Mouse (Mus musculus): Measurements from ENCODE around the gene Snapc2. TPM values are rescaled to one million over a fixed set of nuclear protein-coding genes. Genes with fewer than 3 reads are reported as not detected.

Snapc2 gene
- polyA plus RNA-seq, 1 experiment from 2014 or later: 71.3 TPM

DNA sequence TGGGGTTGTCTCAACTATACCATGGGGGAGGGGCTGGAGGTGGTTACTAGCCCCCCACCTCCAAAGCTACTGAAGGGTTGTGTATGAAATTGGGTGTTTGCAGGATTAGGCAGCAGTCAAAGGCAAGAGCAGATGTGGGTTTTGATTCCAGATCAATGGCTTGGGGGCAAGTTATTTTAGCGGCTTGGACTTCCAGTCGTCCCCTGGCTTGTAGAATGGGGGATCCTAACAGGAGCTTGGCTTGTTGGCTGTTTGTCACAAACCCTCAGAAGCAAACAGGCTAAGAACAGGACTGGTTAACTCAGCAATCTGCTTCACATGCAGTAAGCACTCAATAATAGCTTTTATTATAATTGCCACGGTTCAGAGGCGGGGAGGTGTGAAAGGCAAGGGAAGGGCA, 4.5 kb downstream of the Snapc2 start:
- Histone ChIP-seq H3K27me3 (no peaks in the 10 kb centered on the region), H3K4me3 (peak overlapping the region; percentile 88), H3K4me1 (peaks cover 28% of the 10 kb centered on the region), H3K36me3 (peaks cover 62% of the 10 kb centered on the region), H3K27ac (no peak overlapping the region), H3K9ac (peak overlapping the region; percentile 89), H3K9me3 (no peaks in the 10 kb centered on the region), H3K4me2 (replicated peaks) (peak overlapping the region; percentile 58)
- WGBS: 77% methylated on average over 4 of the region's 4 CpGs
- no peak for ATAC-seq (ENCODE audit: insufficient number of reproducible peaks, insufficient read depth, low FRiP score, low TSS enrichment)

DNA sequence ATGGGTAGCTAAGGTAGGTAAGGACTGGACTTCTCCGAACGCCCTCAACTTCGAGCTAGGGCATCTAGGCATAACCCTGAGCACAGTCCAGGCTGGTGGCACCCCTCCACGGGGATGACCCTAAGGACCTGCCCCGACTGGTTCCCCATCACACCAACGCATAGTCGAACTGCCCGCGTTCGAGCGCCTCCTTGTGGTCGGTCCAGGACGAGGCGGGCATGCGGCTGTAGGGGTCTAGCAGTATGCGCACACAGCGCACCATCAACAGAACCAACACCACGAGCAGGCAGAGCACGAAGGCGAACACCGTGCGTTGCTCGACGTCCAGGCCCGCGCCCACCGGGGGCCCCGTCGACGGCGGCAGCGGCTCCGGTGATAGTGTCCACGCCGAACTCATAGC, 5.4 kb downstream of the Snapc2 start:
- H3K4me2 ChIP-seq (replicated peaks): peak overlapping the region; percentile 58
- no peaks in the 10 kb centered on the region for H3K27me3 ChIP-seq
- WGBS: 1% methylated on average over 34 of the region's 35 CpGs
- H3K9me3 ChIP-seq: no peaks in the 10 kb centered on the region
- peak overlapping the region; percentile 88 for H3K4me3 ChIP-seq
- H3K9ac ChIP-seq: peak overlapping the region; percentile 89
- ATAC-seq (ENCODE audit: insufficient number of reproducible peaks, insufficient read depth, low FRiP score, low TSS enrichment): peak; percentile 54
- peak overlapping the region; percentile 92 for H3K27ac ChIP-seq
- peaks cover 71% of the 10 kb centered on the region for H3K36me3 ChIP-seq
- H3K4me1 ChIP-seq: peaks cover 28% of the 10 kb centered on the region

DNA sequence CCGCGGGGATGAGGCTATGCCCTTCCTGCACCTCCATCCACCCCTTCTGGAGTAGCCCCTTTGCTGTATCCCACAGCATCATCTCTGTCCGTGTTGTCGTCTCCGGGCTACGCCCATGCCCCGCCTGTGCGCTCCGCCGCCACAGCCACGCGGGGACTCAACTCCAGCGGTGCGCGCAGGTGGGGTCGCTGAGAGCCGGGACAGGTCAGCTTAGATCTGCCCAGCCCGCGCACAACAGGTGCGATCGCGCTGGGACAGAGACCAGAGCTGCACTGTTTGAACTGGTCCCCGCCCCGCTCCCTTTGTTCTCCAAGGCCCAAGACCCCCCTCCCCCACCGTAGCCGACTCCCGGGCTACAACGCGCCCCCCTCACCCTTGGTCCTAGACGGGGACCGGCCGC, 5.8 kb downstream of the Snapc2 start:
- peak; percentile 64 for ATAC-seq (ENCODE audit: insufficient number of reproducible peaks, insufficient read depth, low FRiP score, low TSS enrichment)
- Histone ChIP-seq H3K36me3 (peaks cover 74% of the 10 kb centered on the region), H3K27me3 (no peaks in the 10 kb centered on the region), H3K9ac (peak overlapping the region; percentile 89), H3K4me2 (replicated peaks) (peak overlapping the region; percentile 58), H3K4me3 (peak overlapping the region; percentile 88), H3K27ac (peak overlapping the region; percentile 92), H3K9me3 (no peaks in the 10 kb centered on the region), H3K4me1 (peaks cover 26% of the 10 kb centered on the region)
- under 1% methylated on average over 32 of the region's 32 CpGs for WGBS

DNA sequence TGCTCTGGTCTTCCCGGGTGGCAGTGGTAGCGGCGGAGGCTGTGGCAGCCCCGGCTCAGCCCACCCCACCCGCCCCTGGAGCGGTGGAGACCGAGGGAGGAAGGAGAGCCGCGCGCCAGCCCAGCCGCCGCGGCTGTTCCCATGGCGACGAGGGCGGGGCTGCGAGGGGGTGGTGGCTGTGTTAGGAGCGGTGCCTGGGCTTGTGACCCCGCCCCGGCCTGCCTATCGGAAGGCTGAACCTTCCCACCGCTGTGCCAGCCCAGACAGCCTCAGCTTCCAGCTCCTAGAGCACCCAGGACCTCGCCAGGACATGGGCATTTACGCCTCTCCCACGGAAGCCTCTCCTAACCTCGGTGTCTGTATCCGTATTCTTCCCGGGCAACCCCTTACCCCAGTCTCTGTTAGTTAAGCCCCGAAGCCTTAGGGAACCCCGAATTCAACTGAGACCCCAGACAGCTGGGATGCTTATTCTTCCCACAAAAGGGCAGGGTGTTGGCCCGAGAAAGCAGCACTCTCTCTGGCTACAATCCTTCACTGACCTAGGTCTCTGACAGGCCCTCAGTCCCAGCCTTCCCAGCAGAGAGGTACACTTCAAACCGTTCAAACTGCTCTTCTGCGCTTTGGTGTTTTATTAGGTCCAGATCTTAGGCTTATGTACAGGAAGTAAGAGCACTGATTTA, 6.4 kb downstream of the Snapc2 start, which contains the start of gene Ctxn1:
TSS of gene Ctxn1 (minus strand) at position 150 of the 680 bp plus-strand sequence.
- H3K9me3 ChIP-seq: no peaks in the 10 kb centered on the region
- H3K27me3 ChIP-seq: no peaks in the 10 kb centered on the region
- H3K4me3 ChIP-seq: peak within 1 kb of the TSS; percentile 88
- H3K4me2 ChIP-seq (replicated peaks): peak within 1 kb of the TSS; percentile 58
- H3K9ac ChIP-seq: peak within 1 kb of the TSS; percentile 89
- H3K36me3 ChIP-seq: peaks cover 79% of the 10 kb centered on the region
- ATAC-seq (ENCODE audit: insufficient number of reproducible peaks, insufficient read depth, low FRiP score, low TSS enrichment): peak; percentile 88
- WGBS: 9% methylated on average over 17 of the region's 33 CpGs
- peaks cover 22% of the 10 kb centered on the region for H3K4me1 ChIP-seq
- peak within 1 kb of the TSS; percentile 92 for H3K27ac ChIP-seq

DNA sequence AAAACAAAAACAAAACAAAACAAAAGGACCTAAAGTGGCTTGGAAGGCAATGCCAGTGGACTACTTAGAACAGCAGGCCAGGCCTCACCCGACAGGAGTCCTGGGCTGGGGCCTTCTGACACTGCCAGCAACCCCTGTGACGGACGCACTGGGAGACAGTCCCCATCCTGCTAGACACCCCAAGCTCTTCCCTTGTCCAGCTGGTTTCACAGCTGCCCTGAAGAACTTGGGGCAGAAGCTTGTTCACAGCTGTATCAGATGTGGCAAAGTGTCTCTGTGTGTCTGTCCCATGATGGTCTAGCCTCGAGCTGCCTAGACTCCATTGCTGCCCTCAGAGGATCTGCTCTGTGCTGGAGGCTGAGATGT, 6.9 kb downstream of the Snapc2 start:
- WGBS: 86% methylated on average over 4 of the region's 4 CpGs

DNA sequence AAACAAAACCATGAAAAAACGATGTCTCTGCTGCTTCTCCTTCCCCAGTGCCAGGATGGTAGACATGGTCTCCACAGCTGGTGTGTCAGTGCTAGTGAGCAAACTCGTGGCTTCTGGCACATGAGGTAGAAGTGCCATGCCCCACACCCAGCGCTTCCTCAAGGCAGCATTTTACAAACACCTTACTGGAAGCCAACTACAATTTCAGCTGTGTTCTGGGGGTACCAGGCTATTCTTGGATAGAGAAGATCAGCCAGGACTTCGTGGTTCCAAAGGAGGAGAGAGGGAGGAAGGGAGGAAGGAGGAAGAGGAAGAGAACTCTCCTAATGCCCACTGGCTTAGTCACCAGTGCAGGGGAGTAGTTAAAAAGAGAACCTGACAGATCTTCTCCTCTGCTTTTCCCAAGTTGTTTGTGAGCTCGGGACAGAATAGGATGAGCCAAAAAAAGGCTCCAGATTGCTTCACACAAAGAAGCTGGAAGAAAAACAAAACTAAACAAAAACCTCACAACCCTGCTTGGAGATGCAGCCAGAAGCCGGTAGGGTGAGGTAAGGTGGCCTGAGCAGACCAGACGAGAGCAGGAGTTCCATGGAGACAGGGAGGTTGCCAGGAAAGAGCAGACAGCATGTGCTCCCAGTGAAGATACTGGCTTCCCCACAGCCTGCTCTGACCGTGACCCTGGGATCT, 10.4 kb downstream of the Snapc2 start:
- Histone ChIP-seq H3K9ac (no peak overlapping the region), H3K4me2 (replicated peaks) (no peak overlapping the region), H3K36me3 (peaks cover 85% of the 10 kb centered on the region), H3K4me3 (no peak overlapping the region), H3K9me3 (no peaks in the 10 kb centered on the region), H3K27ac (no peak overlapping the region), H3K27me3 (no peaks in the 10 kb centered on the region), H3K4me1 (peaks cover 7% of the 10 kb centered on the region; the same call in 1 of the 2 replicates)
- no peak for ATAC-seq (ENCODE audit: insufficient number of reproducible peaks, insufficient read depth, low FRiP score, low TSS enrichment)
- 85% methylated on average over 8 of the region's 8 CpGs for WGBS

More for the DNA sequence above, 6.9 kb downstream of the Snapc2 start:
- Histone ChIP-seq H3K4me2 (replicated peaks) (0 out of 2 replicates have a peak overlapping the region, but pooled peaks have one; percentile 58), H3K36me3 (peaks cover 79% of the 10 kb centered on the region), H3K4me3 (no peak overlapping the region), H3K4me1 (peaks cover 20% of the 10 kb centered on the region), H3K27ac (peak overlapping the region; percentile 92), H3K9me3 (no peaks in the 10 kb centered on the region), H3K9ac (peak overlapping the region; percentile 89; the same call in 1 of the 2 replicates), H3K27me3 (no peaks in the 10 kb centered on the region)
- no peak for ATAC-seq (ENCODE audit: insufficient number of reproducible peaks, insufficient read depth, low FRiP score, low TSS enrichment)

DNA sequence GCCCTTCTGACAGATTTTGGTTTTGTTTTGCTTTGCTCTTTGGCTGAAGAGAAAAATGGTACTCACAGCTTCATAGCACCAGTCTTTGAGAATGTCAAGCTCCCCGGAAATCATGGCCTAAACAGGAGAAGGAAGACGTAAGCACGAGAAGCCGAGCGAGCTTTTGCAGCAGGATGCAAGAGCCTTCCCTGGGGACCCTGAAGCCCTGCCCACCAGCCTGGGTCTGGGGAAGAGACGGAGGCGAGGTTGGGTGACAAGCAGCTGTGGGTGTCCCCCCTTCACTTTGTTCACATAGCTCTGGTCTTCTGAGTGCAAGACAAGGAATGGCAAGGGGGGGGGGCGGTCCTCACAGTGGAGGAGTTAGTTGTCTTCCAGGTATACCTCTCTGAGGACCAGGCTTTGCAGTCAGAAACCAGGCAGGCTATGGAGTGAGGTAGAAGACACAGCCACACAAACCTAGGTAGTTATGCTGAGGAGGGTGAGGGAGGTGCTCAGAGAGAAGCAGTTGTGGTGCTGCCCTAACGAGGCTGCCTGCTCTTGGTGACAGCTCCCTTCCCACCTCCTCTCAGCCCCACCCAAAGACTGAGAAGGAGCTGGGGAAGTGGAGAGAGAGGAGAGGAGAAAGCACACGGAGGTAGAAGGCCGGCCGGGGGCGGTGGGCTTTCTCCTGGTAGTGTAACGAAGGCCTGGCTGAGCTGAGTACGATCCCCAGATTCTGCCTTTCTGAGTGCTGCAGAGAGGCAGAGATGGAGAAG, 12.5 kb downstream of the Snapc2 start:
- no peaks in the 10 kb centered on the region for H3K4me1 ChIP-seq
- H3K4me3 ChIP-seq: no peak overlapping the region
- no peak overlapping the region for H3K9ac ChIP-seq
- no peak for ATAC-seq (ENCODE audit: insufficient number of reproducible peaks, insufficient read depth, low FRiP score, low TSS enrichment)
- peaks cover 94% of the 10 kb centered on the region for H3K36me3 ChIP-seq
- 89% methylated on average over 15 of the region's 15 CpGs for WGBS
- H3K27me3 ChIP-seq: no peaks in the 10 kb centered on the region
- H3K4me2 ChIP-seq (replicated peaks): no peak overlapping the region
- no peak overlapping the region for H3K27ac ChIP-seq
- H3K9me3 ChIP-seq: no peaks in the 10 kb centered on the region

DNA sequence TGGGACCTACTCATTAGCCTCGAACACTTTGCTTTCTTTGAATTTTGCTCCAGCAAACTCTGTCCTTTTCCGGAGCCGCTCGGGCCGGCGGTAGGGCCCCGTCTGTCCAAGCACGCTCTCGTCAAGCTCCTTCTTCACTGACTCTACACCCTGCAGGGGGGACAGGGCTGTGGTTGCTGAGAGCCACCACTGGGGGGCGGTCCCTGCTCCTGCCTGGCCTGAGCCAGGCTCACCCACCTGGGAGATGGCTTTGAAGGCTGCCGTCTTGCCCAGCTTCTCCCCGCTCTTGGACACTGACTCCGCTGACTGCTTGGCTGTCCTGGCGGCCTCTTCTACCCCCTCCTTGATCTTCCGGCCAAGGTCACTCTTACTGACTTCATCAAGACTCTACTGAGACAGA, 14.7 kb downstream of the Snapc2 start:
- H3K9ac ChIP-seq: no peak overlapping the region
- no peaks in the 10 kb centered on the region for H3K27me3 ChIP-seq
- no peak for ATAC-seq (ENCODE audit: insufficient number of reproducible peaks, insufficient read depth, low FRiP score, low TSS enrichment)
- H3K4me3 ChIP-seq: no peak overlapping the region
- peaks cover 87% of the 10 kb centered on the region for H3K36me3 ChIP-seq
- H3K27ac ChIP-seq: no peak overlapping the region
- no peaks in the 10 kb centered on the region for H3K4me1 ChIP-seq
- WGBS: 77% methylated on average over 15 of the region's 15 CpGs
- H3K4me2 ChIP-seq (replicated peaks): no peak overlapping the region
- no peaks in the 10 kb centered on the region for H3K9me3 ChIP-seq

DNA sequence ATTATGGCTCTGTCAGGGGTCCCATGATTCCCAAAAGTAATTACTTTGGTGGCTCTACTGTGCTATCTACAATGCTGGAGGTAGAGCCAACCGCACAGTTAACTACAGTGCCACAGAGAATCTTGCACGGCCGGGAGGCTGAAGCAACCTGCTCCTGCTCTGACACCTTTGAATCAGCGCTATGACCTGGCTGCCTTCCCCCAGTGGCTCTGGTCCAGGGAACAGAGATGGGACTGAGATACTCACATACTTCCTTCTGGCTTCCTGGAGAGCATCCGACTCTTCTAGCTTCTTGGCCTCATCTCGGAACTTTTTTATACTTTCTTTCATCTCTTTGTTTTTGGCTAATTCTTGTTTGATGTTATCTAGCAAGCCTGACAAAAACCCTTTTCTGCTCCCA, 16.7 kb downstream of the Snapc2 start:
- 91% methylated on average over 6 of the region's 6 CpGs for WGBS
- Histone ChIP-seq H3K27ac (no peak overlapping the region), H3K27me3 (no peaks in the 10 kb centered on the region), H3K9me3 (no peaks in the 10 kb centered on the region), H3K9ac (no peak overlapping the region), H3K4me2 (replicated peaks) (no peak overlapping the region), H3K4me3 (no peak overlapping the region), H3K36me3 (peaks cover 78% of the 10 kb centered on the region), H3K4me1 (peaks cover under 1% of the 10 kb centered on the region; the same call in 1 of the 2 replicates)
- no peak for ATAC-seq (ENCODE audit: insufficient number of reproducible peaks, insufficient read depth, low FRiP score, low TSS enrichment)

DNA sequence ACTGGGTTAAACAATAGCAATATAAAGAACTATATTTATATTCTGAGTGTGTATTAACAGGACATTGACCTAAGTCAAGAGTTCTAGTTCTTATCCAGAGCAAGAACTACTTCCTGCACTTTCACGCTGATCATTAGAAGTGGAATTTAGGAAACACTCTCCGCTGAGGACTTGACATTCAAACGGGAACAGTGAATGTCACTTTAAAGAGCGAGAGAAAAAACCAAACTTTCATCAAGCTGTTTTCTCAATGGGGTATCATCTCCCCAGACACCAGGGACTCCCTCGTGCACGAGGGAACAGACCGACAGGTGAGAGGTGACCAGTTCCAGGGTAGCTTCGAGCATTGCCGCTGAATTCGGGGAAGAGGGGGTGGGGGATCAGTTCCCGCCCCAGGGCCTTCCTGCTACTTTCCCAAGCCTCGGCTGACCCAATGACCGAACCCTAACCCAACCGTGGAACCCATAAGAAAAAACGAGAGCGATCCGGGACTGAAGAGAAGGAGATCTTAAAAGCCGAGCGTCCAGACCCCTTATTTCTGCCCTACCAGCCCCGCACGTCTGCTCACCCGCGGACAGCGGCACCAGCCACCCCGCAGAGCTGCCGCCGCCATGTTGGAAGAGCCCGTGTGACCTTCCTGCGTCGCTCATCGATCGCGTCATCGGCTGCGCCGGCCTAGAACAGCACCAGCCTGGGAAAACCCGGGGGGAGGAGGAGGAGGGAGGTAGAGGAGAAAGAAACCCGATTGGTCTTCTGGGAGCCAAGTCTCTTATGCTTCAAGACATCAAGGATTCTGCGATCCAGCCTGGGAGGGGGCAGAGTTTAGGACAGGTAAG, 22.6 kb downstream of the Snapc2 start, which contains the start of gene Timm44:
TSS of gene Timm44 (minus strand) at position 639 of the 836 bp plus-strand sequence.
- no peaks in the 10 kb centered on the region for H3K9me3 ChIP-seq
- H3K36me3 ChIP-seq: peaks cover 23% of the 10 kb centered on the region
- peak within 1 kb of the TSS; percentile 72 for H3K4me2 ChIP-seq (replicated peaks)
- peak within 1 kb of the TSS; percentile 64 for H3K4me3 ChIP-seq
- peaks cover 7% of the 10 kb centered on the region for H3K4me1 ChIP-seq
- H3K27me3 ChIP-seq: no peaks in the 10 kb centered on the region
- under 1% methylated on average over 39 of the region's 39 CpGs for WGBS
- H3K27ac ChIP-seq: peak within 1 kb of the TSS; percentile 41; the same call in 1 of the 2 replicates
- ATAC-seq (ENCODE audit: insufficient number of reproducible peaks, insufficient read depth, low FRiP score, low TSS enrichment): peak; percentile 91
- peak within 1 kb of the TSS; percentile 66 for H3K9ac ChIP-seq

DNA sequence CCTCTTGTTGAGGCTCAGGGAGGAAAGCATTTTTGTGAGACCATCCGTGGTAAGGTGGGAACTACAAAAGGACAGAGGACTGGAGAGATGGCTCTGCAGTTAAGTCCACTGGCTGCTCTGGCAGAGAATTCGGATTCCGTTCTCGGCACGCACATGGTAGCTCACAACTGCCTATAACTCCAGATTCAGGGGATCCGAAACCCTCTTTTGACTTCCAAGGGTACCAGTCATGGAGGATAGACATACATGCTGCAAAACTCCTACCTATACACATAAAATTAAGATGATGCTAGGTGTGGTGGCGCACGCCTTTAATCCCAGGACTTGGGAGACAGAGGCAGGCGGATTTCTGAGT, 23.2 kb downstream of the Snapc2 start:
- WGBS: 28% methylated on average over 9 of the region's 9 CpGs
- peak; percentile 47; the same call in 1 of the 2 replicates for ATAC-seq (ENCODE audit: insufficient number of reproducible peaks, insufficient read depth, low FRiP score, low TSS enrichment)
- Histone ChIP-seq H3K27me3 (no peaks in the 10 kb centered on the region), H3K9me3 (no peaks in the 10 kb centered on the region), H3K9ac (peak overlapping the region; percentile 66), H3K27ac (peak overlapping the region; percentile 41; the same call in 1 of the 2 replicates), H3K4me1 (peaks cover 7% of the 10 kb centered on the region), H3K36me3 (peaks cover 18% of the 10 kb centered on the region), H3K4me2 (replicated peaks) (peak overlapping the region; percentile 72), H3K4me3 (peak overlapping the region; percentile 64)

Data from embryonic facial prominence, embryonic 12.5 days (tissue).